Mouse (Mus musculus): ENCODE results near the gene Tmem82.

Gene Tmem82

GRCm38 (mm10) chr4:141605861-141606260, 12.6 kb downstream of the Tmem82 start, which contains the start of gene Fblim1:
Fblim1 (minus strand) TSS chr4:141606096.
- DNase-seq: no peak

GRCm38 (mm10) chr4:141605421-141605820, 13.0 kb downstream of the Tmem82 start:
- no peak for DNase-seq

GRCm38 (mm10) chr4:141604493-141604892, 13.9 kb downstream of the Tmem82 start:
- DNase-seq: no peak

- DNase-seq: no peak
Observed at GRCm38 (mm10) chr4:141603921-141604320, 14.5 kb downstream of the Tmem82 start.

GRCm38 (mm10) chr4:141602523-141603223, 15.8 kb downstream of the Tmem82 start:
- no peak for DNase-seq

- DNase-seq: no peak
Observed at GRCm38 (mm10) chr4:141601148-141601862, 17.1 kb downstream of the Tmem82 start.

GRCm38 (mm10) chr4:141600364-141600763, 18.1 kb downstream of the Tmem82 start:
- DNase-seq: peak; percentile 14

GRCm38 (mm10) chr4:141599251-141600141, 18.9 kb downstream of the Tmem82 start:
- DNase-seq: peak; percentile 74

- peak; percentile 56 for DNase-seq
Observed at GRCm38 (mm10) chr4:141598894-141599250, 19.6 kb downstream of the Tmem82 start.

GRCm38 (mm10) chr4:141598199-141598893, 20.1 kb downstream of the Tmem82 start:
- peak; percentile 72 for DNase-seq

- no peak for DNase-seq
Observed at GRCm38 (mm10) chr4:141596700-141597328, 21.6 kb downstream of the Tmem82 start.

GRCm38 (mm10) chr4:141595605-141596268, 22.7 kb downstream of the Tmem82 start:
- no peak for DNase-seq

GRCm38 (mm10) chr4:141595138-141595537, 23.3 kb downstream of the Tmem82 start:
- DNase-seq: no peak

GRCm38 (mm10) chr4:141591547-141591946, 26.9 kb downstream of the Tmem82 start:
- DNase-seq: no peak

GRCm38 (mm10) chr4:141583919-141584318, 34.5 kb downstream of the Tmem82 start:
- DNase-seq: no peak

- DNase-seq: no peak
Observed at GRCm38 (mm10) chr4:141581051-141581450, 37.4 kb downstream of the Tmem82 start.

GRCm38 (mm10) chr4:141578833-141579232, 39.6 kb downstream of the Tmem82 start:
- DNase-seq: no peak

- DNase-seq: peak; percentile 27
Observed at GRCm38 (mm10) chr4:141576877-141577276, 41.6 kb downstream of the Tmem82 start.

GRCm38 (mm10) chr4:141576404-141576803, 42.0 kb downstream of the Tmem82 start:
- no peak for DNase-seq

- DNase-seq: peak; percentile 86
Observed at GRCm38 (mm10) chr4:141574789-141575702, 43.4 kb downstream of the Tmem82 start.

All from embryo, embryonic 11 days (tissue).